Mouse (Mus musculus) ES-Bruce4 (cell line): Measurements from ENCODE around the gene Sun5. TPM values are rescaled to one million over a fixed set of nuclear protein-coding genes. Genes with fewer than 3 reads are reported as not detected.

ENCODE experiments used
- H3K27ac ChIP-seq: 2 replicates; pipeline ENCODE4 v1.5.1; 2012; ENCODE audit warnings: low read length, inconsistent platforms; ENCODE audit not compliant: insufficient read depth
- H3K27me3 ChIP-seq: 2 replicates; pipeline ENCODE4 v1.6.1; 2012; ENCODE audit warnings: mild to moderate bottlenecking, low read length, inconsistent platforms; ENCODE audit not compliant: control insufficient read depth, poor library complexity, insufficient read depth, severe bottlenecking
- H3K36me3 ChIP-seq: 2 replicates; pipeline ENCODE4 v1.6.1; 2012; ENCODE audit warnings: inconsistent platforms, mild to moderate bottlenecking, low read length, moderate library complexity; ENCODE audit not compliant: control insufficient read depth, poor library complexity, insufficient read depth, severe bottlenecking
- H3K4me1 ChIP-seq: one replicate; pipeline ENCODE4 v1.8.1; 2011; ENCODE audit warnings: low read length; ENCODE audit not compliant: control insufficient read depth, insufficient read depth
- H3K4me3 ChIP-seq: 2 replicates; pipeline ENCODE4 v1.5.1; 2011; ENCODE audit warnings: low read depth, mild to moderate bottlenecking, low read length
- H3K9ac ChIP-seq: 2 replicates; pipeline ENCODE4 v1.6.1; 2012; ENCODE audit warnings: low read depth, mild to moderate bottlenecking, inconsistent platforms; ENCODE audit not compliant: poor library complexity, severe bottlenecking
- H3K9me3 ChIP-seq: replicated peaks from 2 replicates; pipeline ENCODE4 v1.6.1; 2012; ENCODE audit warnings: mild to moderate bottlenecking, low read length, inconsistent platforms; ENCODE audit not compliant: control insufficient read depth, poor library complexity, insufficient read depth, severe bottlenecking
- CTCF ChIP-seq: IDR thresholded peaks from one replicate; pipeline ENCODE4 v1.8.1; 2011; ENCODE audit warnings: low read depth, low read length
- EP300 ChIP-seq: IDR thresholded peaks from 2 replicates; pipeline ENCODE4 v1.6.1; 2011; ENCODE audit warnings: low read depth, low read length; ENCODE audit not compliant: insufficient read depth
- POLR2A ChIP-seq: IDR thresholded peaks from one replicate; pipeline ENCODE4 v1.8.1; 2011; ENCODE audit warnings: low read length; ENCODE audit not compliant: insufficient read depth
- polyA plus RNA-seq: library from polyadenylated mRNA; stranded (reverse); fragments of >200 nt; gene quantifications from 2 replicates; pipeline ENCODE4 v1.2.4, GENCODE M21; 2011; ENCODE audit warnings: low read depth; ENCODE audit not compliant: missing spikeins, insufficient read depth, insufficient read length

Sun5 gene
- polyA plus RNA-seq: not detected in 2 replicates

- Histone ChIP-seq H3K36me3 (no peaks in the 10 kb centered on the region), H3K27me3 (no peaks in the 10 kb centered on the region), H3K9me3 (no peaks in the 10 kb centered on the region), H3K9ac (no peak within 1 kb of the TSS), H3K4me1 (no peaks in the 10 kb centered on the region), H3K27ac (no peak within 1 kb of the TSS), H3K4me3 (no peak within 1 kb of the TSS)
- no peak for TF ChIP-seq CTCF
Observed at GRCm38 (mm10) chr2:153870984-153871383, at the start of gene Sun5. Gene Sun5 (minus strand): TSS chr2:153871084.

DNA sequence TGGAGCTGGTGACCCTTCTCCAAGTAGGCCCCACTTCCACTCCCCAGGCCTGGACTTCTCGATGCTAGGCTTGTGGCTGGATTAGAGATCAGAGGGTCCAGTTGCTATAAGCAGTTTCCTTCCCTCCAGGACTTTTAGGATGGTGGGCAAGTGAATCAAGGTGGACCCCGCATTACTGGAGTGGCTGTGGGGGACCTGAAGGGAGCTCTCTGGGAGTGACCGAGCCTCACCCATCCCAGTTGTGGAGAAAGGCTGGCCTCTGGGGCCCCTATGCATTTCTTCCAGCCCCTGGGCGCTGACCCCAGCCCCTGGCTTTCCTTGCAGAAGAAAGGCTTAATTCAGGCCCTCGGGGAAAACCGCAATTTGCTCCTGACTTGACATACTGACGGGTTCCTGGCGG lies 47.0 kb upstream of the Sun5 start, which contains the start of gene Bpifb3:
Gene Bpifb3, plus strand, starts transcription at position 301 of the 400 bp plus-strand sequence.
- no peaks in the 10 kb centered on the region for H3K36me3 ChIP-seq
- no peaks in the 10 kb centered on the region for H3K9me3 ChIP-seq
- no peaks in the 10 kb centered on the region for H3K4me1 ChIP-seq
- TF ChIP-seq EP300 (no peak), POLR2A (no peak), CTCF (no peak)
- H3K27ac ChIP-seq: no peak within 1 kb of the TSS
- no peak within 1 kb of the TSS for H3K9ac ChIP-seq
- no peaks in the 10 kb centered on the region for H3K27me3 ChIP-seq
- no peak within 1 kb of the TSS for H3K4me3 ChIP-seq

DNA sequence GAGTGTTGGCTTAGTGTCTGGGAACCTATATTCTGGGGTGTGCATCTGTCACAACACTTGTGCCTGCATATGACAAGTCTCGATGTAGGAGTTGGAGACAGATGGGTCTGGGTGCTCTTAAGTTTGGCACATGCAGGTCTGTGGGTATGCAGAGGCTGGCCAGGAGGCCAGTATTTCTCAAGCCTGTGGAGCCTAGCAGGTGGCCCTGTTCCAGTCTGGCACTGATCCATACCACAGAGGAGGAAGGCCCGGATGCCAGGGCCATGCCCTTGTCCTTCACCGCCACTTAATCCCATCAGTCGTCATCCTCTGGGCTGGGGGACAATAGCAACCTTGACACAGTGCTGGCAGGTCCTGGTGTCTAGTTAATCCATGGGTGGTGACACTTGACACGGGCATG lies 43.3 kb upstream of the Sun5 start:
- Histone ChIP-seq H3K27me3 (no peaks in the 10 kb centered on the region), H3K36me3 (no peaks in the 10 kb centered on the region), H3K4me3 (no peak overlapping the region), H3K4me1 (no peaks in the 10 kb centered on the region), H3K9ac (no peak overlapping the region), H3K9me3 (no peaks in the 10 kb centered on the region), H3K27ac (no peak overlapping the region)
- TF ChIP-seq CTCF (no peak), POLR2A (no peak), EP300 (no peak)

DNA sequence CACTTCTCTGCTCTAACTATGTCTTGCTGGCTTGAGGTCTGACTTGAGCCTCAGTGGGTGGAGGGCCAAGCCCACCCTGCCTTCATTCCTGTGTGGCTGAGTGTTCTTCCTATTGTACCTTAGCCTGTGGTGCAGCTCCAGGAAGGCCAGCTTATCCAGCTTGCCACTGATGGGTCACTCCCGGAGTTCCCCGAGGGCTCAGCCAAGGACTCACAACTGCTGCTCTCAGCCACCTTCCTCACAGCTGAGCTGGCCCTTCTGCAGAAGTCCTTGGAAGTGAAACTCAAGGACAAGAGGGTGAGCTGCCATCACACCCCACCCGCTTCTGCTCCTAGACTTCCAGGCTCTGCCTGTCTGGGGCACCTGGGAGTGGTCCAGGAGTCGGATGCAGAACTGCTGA lies 35.7 kb upstream of the Sun5 start:
- no peak for TF ChIP-seq POLR2A
- no peak for TF ChIP-seq CTCF
- TF ChIP-seq EP300: no peak
- H3K9me3 ChIP-seq: no peaks in the 10 kb centered on the region
- H3K4me3 ChIP-seq: no peak overlapping the region
- no peak overlapping the region for H3K27ac ChIP-seq
- no peaks in the 10 kb centered on the region for H3K27me3 ChIP-seq
- H3K9ac ChIP-seq: no peak overlapping the region
- H3K4me1 ChIP-seq: no peaks in the 10 kb centered on the region
- H3K36me3 ChIP-seq: no peaks in the 10 kb centered on the region

DNA sequence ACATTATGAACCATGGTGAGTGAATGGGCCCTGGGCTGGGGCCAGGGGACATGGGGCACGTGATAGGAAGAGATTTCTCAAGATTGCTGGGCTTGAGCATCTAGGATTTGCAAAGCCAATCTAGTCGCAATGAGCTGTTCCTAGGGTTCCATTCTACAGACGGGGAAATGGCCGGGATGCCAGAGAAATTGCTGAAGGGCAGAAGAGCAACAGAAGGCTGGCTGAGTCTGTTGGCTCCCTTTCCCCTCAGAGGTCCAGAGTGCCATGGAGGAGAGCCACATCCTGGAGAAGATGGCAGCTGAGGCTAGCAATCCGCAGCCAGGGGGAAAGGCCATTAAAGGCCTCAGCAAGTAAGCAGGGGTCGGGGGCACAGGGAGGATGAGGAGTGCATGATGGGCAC lies 31.8 kb upstream of the Sun5 start:
- no peak for TF ChIP-seq EP300
- no peak for TF ChIP-seq POLR2A
- no peak for TF ChIP-seq CTCF
- Histone ChIP-seq H3K9ac (no peak overlapping the region), H3K27ac (no peak overlapping the region), H3K4me3 (no peak overlapping the region), H3K27me3 (no peaks in the 10 kb centered on the region), H3K4me1 (no peaks in the 10 kb centered on the region), H3K9me3 (no peaks in the 10 kb centered on the region), H3K36me3 (no peaks in the 10 kb centered on the region)

DNA sequence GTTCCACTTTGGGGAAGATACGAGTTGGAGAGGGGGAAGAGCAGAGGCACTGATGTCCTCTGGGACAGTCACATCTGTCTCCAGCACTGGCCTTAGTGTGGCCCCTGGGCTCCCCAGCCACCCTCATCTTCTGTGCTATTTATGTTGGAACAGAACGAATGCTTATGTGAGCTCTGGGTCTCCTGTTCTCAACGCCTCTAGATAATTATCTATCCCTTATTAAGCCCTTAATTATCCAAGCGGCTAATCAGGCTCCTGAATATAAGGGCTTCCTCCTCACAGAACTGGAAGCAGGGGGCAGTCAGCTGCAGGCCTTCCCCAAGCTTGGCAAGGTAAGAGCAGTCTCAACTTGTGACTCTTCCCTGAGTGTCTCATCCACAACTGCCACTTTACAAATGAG lies 29.2 kb upstream of the Sun5 start, which contains the start of gene Bpifb6:
Gene Bpifb6, plus strand, starts transcription at position 301 of the 400 bp plus-strand sequence.
- Histone ChIP-seq H3K27me3 (no peaks in the 10 kb centered on the region), H3K9ac (no peak within 1 kb of the TSS), H3K4me3 (no peak within 1 kb of the TSS), H3K4me1 (no peaks in the 10 kb centered on the region), H3K36me3 (no peaks in the 10 kb centered on the region), H3K9me3 (no peaks in the 10 kb centered on the region), H3K27ac (no peak within 1 kb of the TSS)
- TF ChIP-seq CTCF (no peak), EP300 (no peak), POLR2A (no peak)
